Mouse (Mus musculus): Measurements from ENCODE around the gene Bpifb9b. TPM values are rescaled to one million over a fixed set of nuclear protein-coding genes. Genes with fewer than 3 reads are reported as not detected.
"Not testable (repeated sequence)": the region's sequence is repeated elsewhere in the genome, so short reads cannot be mapped to it uniquely, and the experiment has no call there.

Bpifb9b gene
- polyA plus RNA-seq, 1 experiment from 2014 or later = not detected

GRCm38 (mm10) chr2:154339356-154339755, 32.3 kb downstream of the Bpifb9b start:
- H3K36me3 ChIP-seq = peaks cover 25% of the 10 kb centered on the region
- WGBS = 58% methylated on average over 2 of the region's 2 CpGs
- ATAC-seq = no peak
- no peaks in the 10 kb centered on the region for H3K27me3 ChIP-seq
- H3K4me2 ChIP-seq (replicated peaks) = no peak overlapping the region
- no peak overlapping the region for H3K4me3 ChIP-seq (replicated peaks)
- no peaks in the 10 kb centered on the region for H3K9me3 ChIP-seq
- H3K27ac ChIP-seq = no peak overlapping the region
- no peak overlapping the region for H3K9ac ChIP-seq (replicated peaks)
- no peaks in the 10 kb centered on the region for H3K4me1 ChIP-seq (replicated peaks)

DNA sequence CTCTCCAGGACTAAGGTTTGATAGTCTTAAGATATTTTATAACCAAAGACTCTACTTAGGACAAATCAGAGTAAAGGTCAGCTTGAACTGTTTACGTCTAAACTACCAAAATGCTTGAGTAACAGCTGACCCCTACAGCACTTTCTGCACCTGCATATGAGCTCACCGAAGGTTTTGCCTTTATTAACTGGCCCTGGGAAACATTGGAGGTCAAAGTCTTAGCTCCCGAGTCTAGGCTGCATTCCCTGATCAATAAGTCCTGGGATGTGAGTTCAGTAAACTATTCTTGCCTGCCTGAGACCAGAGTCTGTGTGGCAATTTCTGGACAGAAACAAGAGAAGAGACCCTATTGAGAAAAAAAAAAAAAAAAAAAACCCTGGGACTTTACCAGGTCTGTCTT, 41.1 kb downstream of the Bpifb9b start:
- Histone ChIP-seq H3K27me3 (no peaks in the 10 kb centered on the region), H3K4me1 (replicated peaks) (no peaks in the 10 kb centered on the region), H3K4me2 (replicated peaks) (no peak overlapping the region), H3K36me3 (peaks cover 52% of the 10 kb centered on the region), H3K27ac (no peak overlapping the region), H3K9me3 (no peaks in the 10 kb centered on the region), H3K4me3 (replicated peaks) (no peak overlapping the region), H3K9ac (replicated peaks) (no peak overlapping the region)
- ATAC-seq = no peak
- WGBS = 96% methylated on average over 3 of the region's 3 CpGs

GRCm38 (mm10) chr2:154354000-154354425, 47.0 kb downstream of the Bpifb9b start:
- peaks cover 23% of the 10 kb centered on the region for H3K36me3 ChIP-seq
- peak overlapping the region; percentile 25; the same call in 1 of the 2 replicates for H3K27ac ChIP-seq
- not testable (repeated sequence) for H3K27me3 ChIP-seq; H3K4me1 ChIP-seq (replicated peaks); H3K9me3 ChIP-seq
- peak overlapping the region; percentile 35 for H3K4me3 ChIP-seq (replicated peaks)
- peak; percentile 67 for ATAC-seq
- H3K9ac ChIP-seq (replicated peaks) = peak overlapping the region; percentile 55; the same call in 1 of the 2 replicates
- 80% methylated on average over 14 of the region's 19 CpGs for WGBS
- H3K4me2 ChIP-seq (replicated peaks) = peak overlapping the region; percentile 47

GRCm38 (mm10) chr2:154367510-154367909, 60.5 kb downstream of the Bpifb9b start:
- WGBS = 94% methylated on average over 1 of the region's 1 CpGs
- no peak for ATAC-seq
- H3K27me3 ChIP-seq = no peaks in the 10 kb centered on the region

More at GRCm38 (mm10) chr2:154367510-154367909, 60.5 kb downstream of the Bpifb9b start:
- Histone ChIP-seq H3K4me3 (replicated peaks) (no peak overlapping the region), H3K27ac (no peak overlapping the region), H3K4me1 (replicated peaks) (peaks cover 5% of the 10 kb centered on the region; the same call in 1 of the 2 replicates), H3K9ac (replicated peaks) (no peak overlapping the region), H3K36me3 (peaks cover 49% of the 10 kb centered on the region), H3K4me2 (replicated peaks) (no peak overlapping the region), H3K9me3 (no peaks in the 10 kb centered on the region)

Other genes with a start within 250 kb of the Bpifb9b start
- not detected in 2 replicates for gene Bpifa3, start 176.9 kb upstream of the Bpifb9b start, polyA plus RNA-seq (2015; fragmentation: Nextera tagmentation; extraction: Ambion mirVana)
- not detected in 2 replicates for gene Bpifa1, start 164.3 kb upstream of the Bpifb9b start, polyA plus RNA-seq (2015; fragmentation: Nextera tagmentation; extraction: Ambion mirVana)
- not detected in 2 replicates for gene Bpifa5, start 144.6 kb upstream of the Bpifb9b start, polyA plus RNA-seq (2015; fragmentation: Nextera tagmentation; extraction: Ambion mirVana)
- 0.27 and 0.28 TPM in 2 replicates for gene Bpifb1, start 116.4 kb upstream of the Bpifb9b start, polyA plus RNA-seq (2015; fragmentation: Nextera tagmentation; extraction: Ambion mirVana)
- 0.12 TPM in 1 of 2 replicates, not detected in the other for gene Bpifb5, start 83.5 kb upstream of the Bpifb9b start, polyA plus RNA-seq (2015; fragmentation: Nextera tagmentation; extraction: Ambion mirVana)
- gene Bpifb9a, start 49.4 kb upstream of the Bpifb9b start, polyA plus RNA-seq (2015; fragmentation: Nextera tagmentation; extraction: Ambion mirVana) = not detected in 2 replicates
- gene Cdk5rap1, start 65.8 kb downstream of the Bpifb9b start, polyA plus RNA-seq (2015; fragmentation: Nextera tagmentation; extraction: Ambion mirVana) = 15.2 and 15.4 TPM in 2 replicates
- 4.8 and 5.9 TPM in 2 replicates for gene Snta1, start 100.9 kb downstream of the Bpifb9b start, polyA plus RNA-seq (2015; fragmentation: Nextera tagmentation; extraction: Ambion mirVana)
- 71.6 and 83.1 TPM in 2 replicates for gene Cbfa2t2, start 129.3 kb downstream of the Bpifb9b start, polyA plus RNA-seq (2015; fragmentation: Nextera tagmentation; extraction: Ambion mirVana)
- 1.8 and 2.0 TPM in 2 replicates for gene 1700003F12Rik, start 239.9 kb downstream of the Bpifb9b start, polyA plus RNA-seq (2015; fragmentation: Nextera tagmentation; extraction: Ambion mirVana)
- gene Actl10, start 244.5 kb downstream of the Bpifb9b start, polyA plus RNA-seq (2015; fragmentation: Nextera tagmentation; extraction: Ambion mirVana) = 0.26 and 0.55 TPM in 2 replicates